Mouse (Mus musculus): ENCODE measurements around the gene Tnfrsf22. TPM values are rescaled to one million over a fixed set of nuclear protein-coding genes. Genes with fewer than 3 reads are reported as not detected.

Tnfrsf22 gene
- polyA plus RNA-seq, 1 experiment from 2014 or later: 3.1 TPM

GRCm38 (mm10) chr7:143594865-143595264 lies 54.6 kb downstream of the Tnfrsf22 start:
- peak; percentile 48 for DNase-seq (ENCODE audit: low spot score)

DNA sequence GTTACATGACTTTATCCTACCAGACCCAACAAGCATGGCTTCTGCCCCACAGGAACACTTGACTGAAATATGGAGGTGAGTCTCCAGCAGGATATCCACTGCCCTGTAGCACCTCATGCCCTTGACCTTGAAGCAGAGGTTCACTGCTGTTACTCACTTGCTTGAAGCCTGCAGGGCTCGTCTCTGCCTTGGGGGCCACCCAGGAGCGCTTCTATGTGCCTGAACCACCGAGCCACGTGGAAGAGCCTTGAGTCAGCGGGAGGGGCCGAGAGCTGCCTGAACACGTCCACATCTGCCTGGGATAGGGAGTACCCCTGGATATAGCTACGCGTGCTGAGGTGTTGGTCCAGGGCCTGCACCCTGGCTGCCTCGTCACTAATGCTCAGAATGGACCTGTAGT lies 57.2 kb downstream of the Tnfrsf22 start:
- DNase-seq (ENCODE audit: low spot score): no peak
- Histone ChIP-seq H3K4me3 (replicated peaks; ENCODE audit: low read length) (no peak overlapping the region), H3K4me1 (replicated peaks; ENCODE audit: control insufficient read depth, insufficient read depth, low read length) (0 out of 2 replicates have a peak, but pooled peaks cover 3% of the 10 kb centered on the region), H3K27me3 (ENCODE audit: control insufficient read depth, insufficient read depth, low read length) (no peaks in the 10 kb centered on the region), H3K27ac (no peak overlapping the region), H3K9me3 (ENCODE audit: control insufficient read depth, low read length) (no peaks in the 10 kb centered on the region), H3K36me3 (replicated peaks; ENCODE audit: control insufficient read depth, insufficient read depth) (peaks cover 37% of the 10 kb centered on the region), H3K4me2 (replicated peaks) (no peak overlapping the region), H3K9ac (no peak overlapping the region)
- 94% methylated on average over 10 of the region's 10 CpGs for WGBS
- no peak for ATAC-seq (ENCODE audit: low FRiP score)

More at GRCm38 (mm10) chr7:143594865-143595264, 54.6 kb downstream of the Tnfrsf22 start:
- H3K4me1 ChIP-seq (replicated peaks; ENCODE audit: control insufficient read depth, insufficient read depth, low read length): peaks cover 11% of the 10 kb centered on the region
- no peak overlapping the region for H3K27ac ChIP-seq
- peaks cover 16% of the 10 kb centered on the region for H3K36me3 ChIP-seq (replicated peaks; ENCODE audit: control insufficient read depth, insufficient read depth)
- no peak overlapping the region for H3K4me3 ChIP-seq (replicated peaks; ENCODE audit: low read length)
- no peak overlapping the region for H3K9ac ChIP-seq
- H3K9me3 ChIP-seq (ENCODE audit: control insufficient read depth, low read length): no peaks in the 10 kb centered on the region
- 74% methylated on average over 5 of the region's 5 CpGs for WGBS
- no peaks in the 10 kb centered on the region for H3K27me3 ChIP-seq (ENCODE audit: control insufficient read depth, insufficient read depth, low read length)
- peak; percentile 35; the same call in 1 of the 2 replicates for ATAC-seq (ENCODE audit: low FRiP score)
- no peak overlapping the region for H3K4me2 ChIP-seq (replicated peaks)

GRCm38 (mm10) chr7:143588006-143588405 lies 61.5 kb downstream of the Tnfrsf22 start:
- no peak for DNase-seq (ENCODE audit: low spot score)
- no peak overlapping the region for H3K4me3 ChIP-seq (replicated peaks; ENCODE audit: low read length)
- no peak overlapping the region for H3K4me2 ChIP-seq (replicated peaks)
- no peak overlapping the region for H3K9ac ChIP-seq
- no peak overlapping the region for H3K27ac ChIP-seq
- ATAC-seq (ENCODE audit: low FRiP score): no peak
- WGBS: 89% methylated on average over 4 of the region's 4 CpGs
- H3K4me1 ChIP-seq (replicated peaks; ENCODE audit: control insufficient read depth, insufficient read depth, low read length): no peaks in the 10 kb centered on the region
- peaks cover 77% of the 10 kb centered on the region for H3K36me3 ChIP-seq (replicated peaks; ENCODE audit: control insufficient read depth, insufficient read depth)
- no peaks in the 10 kb centered on the region for H3K27me3 ChIP-seq (ENCODE audit: control insufficient read depth, insufficient read depth, low read length)
- H3K9me3 ChIP-seq (ENCODE audit: control insufficient read depth, low read length): no peaks in the 10 kb centered on the region

DNA sequence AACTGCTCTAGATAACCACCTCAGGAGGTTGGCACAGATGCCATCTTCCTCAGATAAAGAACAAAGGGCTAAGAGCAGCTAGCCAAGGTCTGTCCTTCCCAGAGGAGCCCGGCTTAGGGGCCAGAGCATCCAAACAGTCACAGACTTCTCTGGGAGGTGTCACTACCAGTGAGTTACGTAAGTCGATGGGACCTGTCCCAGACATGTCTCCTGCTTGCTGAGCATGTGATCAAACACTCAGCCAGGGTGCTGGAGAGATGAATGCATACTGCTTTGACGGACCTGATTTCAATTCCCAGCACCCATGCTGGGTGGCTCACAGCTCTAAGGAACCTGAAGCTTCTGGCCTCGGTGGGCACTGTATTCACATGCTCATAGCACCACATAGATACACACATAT lies 61.9 kb downstream of the Tnfrsf22 start:
- Histone ChIP-seq H3K9ac (no peak overlapping the region), H3K9me3 (ENCODE audit: control insufficient read depth, low read length) (no peaks in the 10 kb centered on the region), H3K4me3 (replicated peaks; ENCODE audit: low read length) (no peak overlapping the region), H3K4me2 (replicated peaks) (no peak overlapping the region), H3K27ac (no peak overlapping the region), H3K4me1 (replicated peaks; ENCODE audit: control insufficient read depth, insufficient read depth, low read length) (no peaks in the 10 kb centered on the region), H3K36me3 (replicated peaks; ENCODE audit: control insufficient read depth, insufficient read depth) (peaks cover 81% of the 10 kb centered on the region), H3K27me3 (ENCODE audit: control insufficient read depth, insufficient read depth, low read length) (no peaks in the 10 kb centered on the region)
- ATAC-seq (ENCODE audit: low FRiP score) (no peak), DNase-seq (ENCODE audit: low spot score) (no peak)
- WGBS: 94% methylated on average over 5 of the region's 5 CpGs

Other genes starting within 250 kb of the Tnfrsf22 start
- gene Cdkn1c, start 188.6 kb downstream of the Tnfrsf22 start, polyA plus RNA-seq (2014; fragmentation: Nextera tagmentation; extraction: Ambion mirVana): 293 and 336 TPM in 2 replicates
- gene Slc22a18, start 175.9 kb downstream of the Tnfrsf22 start, polyA plus RNA-seq (2014; fragmentation: Nextera tagmentation; extraction: Ambion mirVana): 0.90 and 1.0 TPM in 2 replicates
- gene Phlda2, start 146.5 kb downstream of the Tnfrsf22 start, polyA plus RNA-seq (2014; fragmentation: Nextera tagmentation; extraction: Ambion mirVana): 0.57 and 0.87 TPM in 2 replicates
- gene Nap1l4, start 100.6 kb downstream of the Tnfrsf22 start, polyA plus RNA-seq (2014; fragmentation: Nextera tagmentation; extraction: Ambion mirVana): 151 and 170 TPM in 2 replicates
- 62.4 and 70.5 TPM in 2 replicates for gene Cars, start 49.6 kb downstream of the Tnfrsf22 start, polyA plus RNA-seq (2014; fragmentation: Nextera tagmentation; extraction: Ambion mirVana)
- 0.17 and 0.33 TPM in 2 replicates for gene Tnfrsf26, start 20.9 kb downstream of the Tnfrsf22 start, polyA plus RNA-seq (2014; fragmentation: Nextera tagmentation; extraction: Ambion mirVana)
- 0.64 and 0.80 TPM in 2 replicates for gene Tnfrsf23, start 36.2 kb upstream of the Tnfrsf22 start, polyA plus RNA-seq (2014; fragmentation: Nextera tagmentation; extraction: Ambion mirVana)
- 35.0 and 38.1 TPM in 2 replicates for gene Osbpl5, start 107.3 kb upstream of the Tnfrsf22 start, polyA plus RNA-seq (2014; fragmentation: Nextera tagmentation; extraction: Ambion mirVana)
- not detected in 2 replicates for gene Mrgprg, start 117.3 kb upstream of the Tnfrsf22 start, polyA plus RNA-seq (2014; fragmentation: Nextera tagmentation; extraction: Ambion mirVana)
- gene Mrgpre, start 134.8 kb upstream of the Tnfrsf22 start, polyA plus RNA-seq (2014; fragmentation: Nextera tagmentation; extraction: Ambion mirVana): 8.7 and 9.2 TPM in 2 replicates
- 5.0 and 5.8 TPM in 2 replicates for gene Nadsyn1, start 173.2 kb upstream of the Tnfrsf22 start, polyA plus RNA-seq (2014; fragmentation: Nextera tagmentation; extraction: Ambion mirVana)
- 86.1 and 98.6 TPM in 2 replicates for gene Dhcr7, start 173.5 kb upstream of the Tnfrsf22 start, polyA plus RNA-seq (2014; fragmentation: Nextera tagmentation; extraction: Ambion mirVana)
- not detected in 2 replicates for gene Gm498, start 217.2 kb upstream of the Tnfrsf22 start, polyA plus RNA-seq (2014; fragmentation: Nextera tagmentation; extraction: Ambion mirVana)

Data from hindbrain, embryonic 14.5 days (tissue).